Mouse (Mus musculus): ENCODE data around the gene Atrn. TPM values are rescaled to one million over a fixed set of nuclear protein-coding genes. Genes with fewer than 3 reads are reported as not detected.

The Atrn gene
- polyA plus RNA-seq, 1 experiment from 2014 or later = 3.1 TPM

DNA sequence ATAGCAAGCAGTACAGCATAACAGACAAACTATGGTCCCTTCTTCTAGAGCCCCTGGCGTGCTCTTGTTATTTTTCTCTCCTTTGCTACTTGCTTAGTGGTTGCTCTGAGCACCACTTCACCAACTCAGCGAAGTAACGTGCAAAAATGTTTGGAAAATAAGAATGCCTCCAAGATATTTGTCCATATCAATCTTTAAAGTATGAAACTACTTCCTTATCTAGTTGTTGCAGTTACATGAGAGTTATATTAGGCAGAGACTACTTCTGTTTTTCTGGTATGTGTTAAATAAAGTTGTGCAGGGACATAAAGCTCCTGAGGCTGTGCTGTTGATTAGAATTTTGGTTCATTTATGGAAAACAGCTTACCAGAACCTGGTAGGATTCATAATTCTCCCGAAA lies 64.7 kb downstream of the Atrn start:
- Histone ChIP-seq H3K27me3 (replicated peaks; ENCODE audit: control insufficient read depth, insufficient read depth, low read length) (no peaks in the 10 kb centered on the region), H3K4me2 (replicated peaks; ENCODE audit: low read depth) (no peak overlapping the region), H3K36me3 (ENCODE audit: control insufficient read depth, insufficient read depth) (peaks cover 31% of the 10 kb centered on the region), H3K4me1 (replicated peaks; ENCODE audit: control insufficient read depth, insufficient read depth, low read length) (no peaks in the 10 kb centered on the region), H3K4me3 (ENCODE audit: low read depth, low read length) (no peak overlapping the region), H3K9me3 (ENCODE audit: control insufficient read depth) (no peaks in the 10 kb centered on the region), H3K9ac (ENCODE audit: low read depth, low read length) (no peak overlapping the region), H3K27ac (ENCODE audit: low read depth, low read length) (no peak overlapping the region)
- ATAC-seq = no peak
- no peak for TF ChIP-seq CTCF (IDR thresholded peaks at IDR 0.05; ENCODE audit: low read depth)
- WGBS = 95% methylated on average over 4 of the region's 4 CpGs

GRCm38 (mm10) chr2:130972386-130972785 lies 66.1 kb downstream of the Atrn start:
- Histone ChIP-seq H3K4me1 (replicated peaks; ENCODE audit: control insufficient read depth, insufficient read depth, low read length) (no peaks in the 10 kb centered on the region), H3K27ac (ENCODE audit: low read depth, low read length) (no peak overlapping the region), H3K4me3 (ENCODE audit: low read depth, low read length) (no peak overlapping the region), H3K36me3 (ENCODE audit: control insufficient read depth, insufficient read depth) (peaks cover 38% of the 10 kb centered on the region), H3K4me2 (replicated peaks; ENCODE audit: low read depth) (no peak overlapping the region), H3K9me3 (ENCODE audit: control insufficient read depth) (no peaks in the 10 kb centered on the region), H3K27me3 (replicated peaks; ENCODE audit: control insufficient read depth, insufficient read depth, low read length) (no peaks in the 10 kb centered on the region), H3K9ac (ENCODE audit: low read depth, low read length) (no peak overlapping the region)
- ATAC-seq = no peak
- WGBS = 95% methylated on average over 4 of the region's 4 CpGs
- no peak for TF ChIP-seq CTCF (IDR thresholded peaks at IDR 0.05; ENCODE audit: low read depth)

DNA sequence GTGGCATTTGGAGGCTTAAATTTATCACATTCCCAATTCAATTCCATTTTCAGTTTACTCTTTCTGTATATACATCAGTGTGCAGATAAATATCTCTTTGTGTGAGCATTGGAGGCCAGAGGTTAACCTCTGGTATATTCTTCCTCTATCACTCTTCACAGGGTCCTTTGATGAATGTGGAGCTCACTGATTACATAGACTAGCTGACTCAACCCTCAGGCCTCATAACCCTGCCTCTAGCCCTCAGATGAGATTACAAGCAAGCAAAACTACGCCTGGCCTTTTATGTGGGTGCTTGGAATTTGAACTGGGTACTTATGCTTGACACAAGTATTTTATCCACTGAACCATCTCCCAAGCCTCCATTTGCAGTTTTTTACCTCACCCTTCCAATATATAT lies 68.6 kb downstream of the Atrn start:
- Histone ChIP-seq H3K4me2 (replicated peaks; ENCODE audit: low read depth) (no peak overlapping the region), H3K4me1 (replicated peaks; ENCODE audit: control insufficient read depth, insufficient read depth, low read length) (no peaks in the 10 kb centered on the region), H3K36me3 (ENCODE audit: control insufficient read depth, insufficient read depth) (peaks cover 44% of the 10 kb centered on the region), H3K9ac (ENCODE audit: low read depth, low read length) (no peak overlapping the region), H3K27me3 (replicated peaks; ENCODE audit: control insufficient read depth, insufficient read depth, low read length) (no peaks in the 10 kb centered on the region), H3K9me3 (ENCODE audit: control insufficient read depth) (no peaks in the 10 kb centered on the region), H3K27ac (ENCODE audit: low read depth, low read length) (no peak overlapping the region), H3K4me3 (ENCODE audit: low read depth, low read length) (no peak overlapping the region)
- TF ChIP-seq CTCF (IDR thresholded peaks at IDR 0.05; ENCODE audit: low read depth) = no peak
- ATAC-seq = no peak
- 59% methylated on average over 1 of the region's 1 CpGs for WGBS

GRCm38 (mm10) chr2:130977589-130977988 lies 71.3 kb downstream of the Atrn start:
- ATAC-seq = no peak
- no peak overlapping the region for H3K4me3 ChIP-seq (ENCODE audit: low read depth, low read length)
- H3K27me3 ChIP-seq (replicated peaks; ENCODE audit: control insufficient read depth, insufficient read depth, low read length) = no peaks in the 10 kb centered on the region
- TF ChIP-seq CTCF (IDR thresholded peaks at IDR 0.05; ENCODE audit: low read depth) = no peak
- no peak overlapping the region for H3K9ac ChIP-seq (ENCODE audit: low read depth, low read length)
- H3K4me1 ChIP-seq (replicated peaks; ENCODE audit: control insufficient read depth, insufficient read depth, low read length) = no peaks in the 10 kb centered on the region
- H3K4me2 ChIP-seq (replicated peaks; ENCODE audit: low read depth) = no peak overlapping the region
- H3K9me3 ChIP-seq (ENCODE audit: control insufficient read depth) = no peaks in the 10 kb centered on the region
- H3K36me3 ChIP-seq (ENCODE audit: control insufficient read depth, insufficient read depth) = peaks cover 39% of the 10 kb centered on the region
- H3K27ac ChIP-seq (ENCODE audit: low read depth, low read length) = no peak overlapping the region

DNA sequence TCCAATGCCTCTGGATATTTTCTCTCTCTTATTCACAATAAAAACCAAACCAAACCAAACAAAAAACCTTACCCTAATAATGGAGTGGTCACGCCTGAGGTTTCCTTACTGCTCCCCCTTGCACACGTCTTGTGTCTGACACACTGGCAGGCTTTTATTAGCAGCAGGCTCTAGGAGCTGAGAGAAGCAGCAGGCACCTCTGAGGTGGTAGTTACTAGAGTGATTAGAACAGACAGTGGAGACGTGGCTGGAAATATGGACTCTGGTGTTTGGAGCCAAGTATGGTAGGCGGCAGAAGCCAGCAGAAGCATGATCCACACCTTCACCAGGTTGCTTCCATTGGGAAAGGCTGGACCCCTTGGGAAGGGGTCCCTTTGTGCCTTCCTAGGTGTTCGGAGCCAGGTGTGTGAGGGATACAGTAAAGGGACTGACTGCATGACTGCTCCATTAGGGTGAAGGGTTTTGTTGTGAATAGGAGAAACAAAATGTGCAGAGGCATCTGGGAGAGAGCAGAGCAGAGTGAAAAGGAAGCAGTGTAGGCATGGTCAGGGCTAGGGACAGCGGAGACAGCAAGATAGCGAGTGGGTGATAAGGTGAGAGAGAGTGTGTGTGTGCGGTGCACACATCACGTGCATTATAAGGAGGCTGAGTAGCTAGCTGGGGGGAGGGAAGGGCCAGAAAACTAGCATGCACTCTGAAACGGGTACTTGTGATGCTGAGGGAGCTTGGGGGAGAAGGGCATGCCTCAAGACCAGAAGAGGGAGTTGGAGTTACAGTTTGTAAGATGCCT lies 72.0 kb downstream of the Atrn start:
- H3K36me3 ChIP-seq (ENCODE audit: control insufficient read depth, insufficient read depth) = peaks cover 44% of the 10 kb centered on the region
- H3K27ac ChIP-seq (ENCODE audit: low read depth, low read length) = no peak overlapping the region
- WGBS = 76% methylated on average over 10 of the region's 10 CpGs
- no peak overlapping the region for H3K9ac ChIP-seq (ENCODE audit: low read depth, low read length)
- H3K4me1 ChIP-seq (replicated peaks; ENCODE audit: control insufficient read depth, insufficient read depth, low read length) = no peaks in the 10 kb centered on the region
- H3K4me2 ChIP-seq (replicated peaks; ENCODE audit: low read depth) = no peak overlapping the region
- H3K27me3 ChIP-seq (replicated peaks; ENCODE audit: control insufficient read depth, insufficient read depth, low read length) = no peaks in the 10 kb centered on the region
- no peak for TF ChIP-seq CTCF (IDR thresholded peaks at IDR 0.05; ENCODE audit: low read depth)
- no peak overlapping the region for H3K4me3 ChIP-seq (ENCODE audit: low read depth, low read length)
- no peak for ATAC-seq
- no peaks in the 10 kb centered on the region for H3K9me3 ChIP-seq (ENCODE audit: control insufficient read depth)

DNA sequence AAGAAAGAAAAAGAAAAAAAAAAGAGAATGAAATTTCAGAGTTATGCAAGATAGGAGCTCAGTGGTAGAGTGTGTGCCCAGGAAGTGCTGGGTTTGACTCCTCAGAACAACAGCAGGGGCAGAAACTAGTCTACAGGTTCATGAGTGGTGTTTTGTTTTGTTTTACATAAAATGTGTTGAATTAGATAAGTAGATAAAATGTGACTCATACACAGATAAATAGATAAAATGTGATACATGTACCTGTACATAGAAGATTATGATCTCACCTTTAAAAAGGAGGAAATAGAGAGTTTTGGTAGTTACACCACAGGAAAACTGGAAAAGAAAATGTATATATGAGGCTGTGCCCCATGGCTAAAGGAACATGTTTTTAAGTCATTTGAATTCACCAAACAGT lies 72.8 kb downstream of the Atrn start:
- Histone ChIP-seq H3K9me3 (ENCODE audit: control insufficient read depth) (no peaks in the 10 kb centered on the region), H3K27me3 (replicated peaks; ENCODE audit: control insufficient read depth, insufficient read depth, low read length) (no peaks in the 10 kb centered on the region), H3K9ac (ENCODE audit: low read depth, low read length) (no peak overlapping the region), H3K4me2 (replicated peaks; ENCODE audit: low read depth) (no peak overlapping the region), H3K4me1 (replicated peaks; ENCODE audit: control insufficient read depth, insufficient read depth, low read length) (no peaks in the 10 kb centered on the region), H3K27ac (ENCODE audit: low read depth, low read length) (no peak overlapping the region), H3K4me3 (ENCODE audit: low read depth, low read length) (no peak overlapping the region), H3K36me3 (ENCODE audit: control insufficient read depth, insufficient read depth) (peaks cover 35% of the 10 kb centered on the region)
- ATAC-seq = no peak
- TF ChIP-seq CTCF (IDR thresholded peaks at IDR 0.05; ENCODE audit: low read depth) = no peak
